Mouse (Mus musculus) adrenal gland, adult (tissue): Measurements from ENCODE around the gene Slc10a4.
A peak's percentile ranks its signal among the peaks of the same experiment; 100 is the strongest.
"Not testable (repeated sequence)": the region's sequence is repeated elsewhere in the genome, so short reads cannot be mapped to it uniquely, and the experiment has no call there.

ENCODE experiments used
- DNase-seq, 2 experiments: peaks; one replicate each; pipeline ENCODE4 v3.0.0; 2022 to 2023; ENCODE audit warnings: low spot score in 1 of 2; ENCODE audit not compliant: inconsistent age in 2 of 2

Slc10a4 gene

DNA sequence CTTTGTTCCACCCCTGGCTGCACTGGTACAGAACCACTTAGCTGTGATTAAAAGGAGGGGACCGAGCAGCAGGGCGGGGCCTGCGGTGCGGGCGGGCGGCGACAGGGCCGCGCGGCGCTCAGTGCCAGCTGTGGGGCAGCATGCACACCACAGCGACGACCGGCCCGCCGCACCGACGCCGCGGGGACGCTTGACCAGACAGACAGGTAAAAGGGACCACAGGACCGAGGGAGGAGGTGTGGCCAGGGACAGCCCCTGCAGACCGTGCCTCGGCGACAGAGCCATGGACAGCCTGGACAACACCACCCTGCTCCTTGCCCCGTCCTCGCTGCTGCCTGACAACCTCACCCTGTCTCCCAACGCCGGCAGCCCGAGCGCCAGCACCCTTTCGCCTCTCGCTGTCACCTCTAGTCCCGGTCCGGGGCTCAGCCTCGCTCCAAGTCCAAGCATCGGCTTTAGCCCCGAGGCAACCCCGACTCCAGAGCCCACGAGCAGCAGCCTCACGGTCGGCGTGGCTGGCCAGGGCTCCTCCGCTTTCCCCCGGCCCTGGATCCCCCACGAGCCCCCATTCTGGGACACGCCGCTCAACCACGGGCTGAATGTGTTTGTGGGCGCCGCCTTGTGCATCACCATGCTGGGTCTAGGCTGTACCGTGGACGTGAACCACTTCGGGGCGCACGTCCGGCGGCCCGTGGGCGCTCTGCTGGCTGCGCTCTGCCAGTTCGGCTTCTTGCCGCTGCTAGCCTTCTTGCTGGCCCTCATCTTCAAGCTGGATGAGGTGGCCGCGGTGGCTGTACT is at the start of gene Slc10a4:
Gene Slc10a4, plus strand, starts transcription at position 100 of the 798 bp plus-strand sequence.
- DNase-seq, result peak; percentile 60 to 76

DNA sequence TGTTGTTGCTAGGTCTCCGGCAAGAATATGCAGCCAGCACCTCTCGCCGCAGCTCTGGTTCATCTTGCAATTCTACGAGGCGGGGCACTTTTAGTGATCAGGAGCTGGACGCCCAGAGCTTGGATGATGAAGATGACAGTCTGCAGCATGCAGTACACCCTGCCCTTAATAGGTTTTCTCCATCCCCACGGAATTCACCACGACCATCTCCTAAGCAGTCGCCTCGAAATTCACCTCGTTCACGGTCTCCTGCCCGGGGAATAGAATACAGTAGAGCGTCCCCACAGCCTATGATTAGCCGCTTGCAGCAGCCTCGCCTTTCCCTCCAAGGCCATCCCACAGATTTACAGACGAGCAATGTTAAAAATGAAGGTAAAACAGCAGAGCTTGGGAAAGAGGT is 49.4 kb upstream of the Slc10a4 start:
- DNase-seq, result peak; percentile 33 to 84

DNA sequence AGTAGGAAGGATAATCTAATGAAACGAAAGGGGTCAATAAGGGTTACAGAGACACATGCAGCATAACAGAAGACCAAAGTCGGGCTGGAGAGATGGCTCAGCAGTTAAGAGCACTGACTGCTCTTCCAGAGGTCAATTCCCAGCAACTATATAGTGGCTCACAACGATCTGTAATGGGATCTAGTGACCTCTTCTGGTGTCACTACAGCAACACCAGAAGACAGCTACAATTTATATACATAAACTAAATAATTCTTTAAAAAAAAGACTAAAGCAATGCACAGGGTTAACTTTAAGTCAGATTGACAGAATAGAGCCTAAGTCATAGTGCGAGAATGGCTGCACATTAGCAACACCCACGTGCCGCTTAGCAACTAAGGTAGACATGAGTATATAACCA is 46.6 kb upstream of the Slc10a4 start:
- DNase-seq, result no peak

DNA sequence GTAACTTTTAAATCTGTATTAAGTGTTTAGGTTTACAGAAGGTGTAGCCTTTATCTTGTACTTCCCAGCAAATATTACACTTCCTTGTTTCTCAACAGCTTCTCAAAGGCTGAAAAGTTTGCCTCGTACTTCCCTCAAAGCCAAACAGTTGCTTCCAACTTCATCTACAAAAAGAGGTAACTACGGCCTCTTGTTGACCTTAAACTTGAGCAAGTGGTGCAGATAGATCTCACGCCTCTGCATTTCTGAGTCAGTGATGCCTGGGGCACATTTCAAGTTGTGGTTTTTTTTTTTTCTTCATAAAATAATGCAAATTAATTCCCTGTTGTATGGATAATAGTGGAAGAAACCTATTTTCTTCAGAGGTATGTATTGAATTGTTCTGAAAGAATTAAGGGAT is 41.0 kb upstream of the Slc10a4 start:
- no peak for DNase-seq

DNA sequence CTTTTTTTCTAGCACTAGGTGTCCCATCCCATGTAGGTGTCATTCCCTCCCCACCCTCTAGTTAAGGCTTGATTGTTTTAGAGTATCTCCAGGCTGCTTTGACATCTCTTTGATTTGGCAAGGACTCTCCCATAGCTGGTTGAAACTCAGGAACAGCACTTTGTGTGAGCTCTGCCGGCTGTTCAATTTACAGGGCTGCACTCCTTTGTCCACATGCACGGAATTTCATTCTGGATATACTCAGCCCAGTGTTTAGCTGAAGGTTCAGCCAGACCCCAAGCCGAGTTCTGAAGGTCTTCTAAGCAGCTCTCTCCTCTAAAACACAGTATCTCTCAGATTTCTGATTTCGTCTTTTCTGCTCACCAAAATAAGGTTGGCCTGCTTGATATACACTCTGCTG is 34.2 kb upstream of the Slc10a4 start:
- no peak for DNase-seq

DNA sequence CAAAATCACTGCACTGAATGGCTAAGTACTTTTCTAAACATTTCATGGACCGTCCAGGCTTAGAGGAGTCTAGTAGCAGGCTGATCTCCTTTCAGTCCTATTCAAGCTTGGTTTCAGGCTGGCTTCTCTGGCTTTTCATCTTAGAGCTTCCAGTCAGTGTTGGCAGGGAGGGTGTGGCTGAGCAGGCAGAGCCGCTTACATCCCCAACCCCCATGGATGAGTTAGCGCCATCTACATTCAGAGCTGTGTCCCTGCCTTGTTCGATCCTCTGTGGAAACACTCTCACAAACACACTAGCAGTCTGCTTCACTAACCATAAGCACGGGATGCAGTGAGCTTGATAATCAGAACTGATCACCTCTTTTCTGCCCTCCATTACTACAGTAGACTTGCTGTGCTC is 33.7 kb upstream of the Slc10a4 start:
- DNase-seq, result no peak

DNA sequence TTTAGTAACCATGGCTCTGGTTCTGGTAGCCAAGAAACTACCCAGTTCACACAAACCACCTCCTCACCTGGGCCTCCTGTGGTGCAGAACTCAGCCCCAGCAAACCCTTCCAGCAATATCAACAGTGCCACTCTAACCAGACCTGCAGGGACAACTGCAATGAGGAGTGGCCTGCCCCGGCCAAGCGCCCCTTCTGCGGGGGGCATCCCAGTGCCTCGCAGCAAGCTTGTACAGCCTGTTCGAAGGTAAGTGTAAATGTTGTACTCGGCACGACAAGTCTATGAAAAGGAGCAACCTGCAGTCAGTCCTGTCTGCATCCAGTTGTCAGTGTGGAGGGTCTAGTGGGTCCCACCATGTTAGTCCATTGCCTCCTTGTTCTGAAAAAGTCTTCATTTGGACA is 32.1 kb upstream of the Slc10a4 start, which contains the start of gene Gm10135:
Gene Gm10135, minus strand, starts transcription at position 101 of the 400 bp plus-strand sequence.
- DNase-seq, result no peak

DNA sequence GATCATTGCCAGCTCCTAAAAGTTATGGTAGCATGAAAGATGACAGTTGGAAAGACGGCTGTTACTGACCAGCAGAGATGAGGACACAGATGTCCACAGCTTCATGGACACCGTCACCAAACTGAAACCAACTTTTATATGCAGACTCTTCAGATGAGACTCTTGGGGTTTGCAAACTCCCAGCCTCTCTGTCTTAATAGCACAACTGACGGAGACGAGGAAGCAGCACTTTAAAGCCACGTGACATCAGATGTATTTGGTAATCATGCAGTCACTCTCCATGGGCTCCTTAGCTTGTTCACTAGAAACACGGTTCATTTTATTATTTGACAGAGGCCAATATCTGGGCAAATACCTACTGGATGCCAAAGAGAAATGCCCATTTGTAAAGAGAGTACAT is 30.7 kb upstream of the Slc10a4 start:
- no peak for DNase-seq

DNA sequence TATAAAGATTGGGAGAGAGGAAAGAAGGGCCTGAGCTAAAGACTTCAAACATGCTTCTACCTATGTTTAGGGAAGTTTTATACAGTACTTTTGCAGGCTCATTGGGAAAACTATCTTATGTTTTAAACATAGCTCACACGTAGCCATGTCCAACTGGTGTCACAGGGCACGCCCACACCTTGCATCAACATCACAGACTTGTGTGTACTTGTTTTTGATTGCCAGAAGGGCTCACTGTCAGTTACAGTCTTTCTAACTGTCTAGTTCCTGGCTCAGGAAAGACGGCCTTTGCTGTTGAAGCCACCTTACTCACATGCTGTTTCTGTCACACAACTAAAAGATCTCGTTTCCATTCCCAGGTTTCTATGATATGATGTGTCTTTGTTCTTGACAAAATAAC is 30.1 kb upstream of the Slc10a4 start:
- no peak for DNase-seq

DNA sequence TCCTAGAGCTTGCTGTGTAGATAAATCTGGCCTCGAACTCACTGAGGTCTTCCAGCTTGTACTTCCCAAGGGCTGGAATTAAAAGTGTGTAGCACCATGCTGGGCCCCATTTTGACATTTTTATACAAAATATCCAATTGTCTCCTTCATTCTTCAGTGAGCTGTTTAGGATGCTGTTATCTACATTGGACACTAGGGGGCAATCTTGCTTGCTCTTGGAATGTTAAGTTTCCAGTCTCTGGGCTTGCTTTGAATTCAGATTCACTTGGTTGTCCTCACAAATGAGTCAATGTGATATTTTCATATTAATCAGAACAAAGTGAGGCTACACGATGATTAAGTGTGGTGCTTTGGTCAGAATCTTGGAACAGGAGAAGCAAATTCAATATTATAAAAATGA is 22.6 kb upstream of the Slc10a4 start:
- DNase-seq, result peak in 1 of 2 experiments; percentile 75

DNA sequence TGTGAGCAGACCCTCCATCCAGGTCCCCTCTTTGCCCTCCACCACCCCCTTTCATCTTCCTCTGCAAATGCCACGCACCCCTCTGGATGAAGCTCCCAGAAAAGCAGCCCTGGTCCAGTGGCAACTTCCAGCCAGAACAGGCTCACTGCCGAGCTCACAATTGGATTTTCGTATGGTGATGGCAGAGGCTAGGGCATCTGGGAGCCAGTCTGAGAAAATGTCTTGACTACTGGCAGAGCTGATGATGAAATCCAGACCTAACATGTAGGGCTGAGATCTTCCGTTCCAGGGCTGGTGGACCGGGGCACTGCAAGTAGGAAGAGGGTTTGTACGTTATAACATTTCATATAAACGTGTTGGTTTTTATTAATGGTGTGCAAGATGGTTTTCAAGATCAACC is 18.9 kb upstream of the Slc10a4 start:
- no peak for DNase-seq

DNA sequence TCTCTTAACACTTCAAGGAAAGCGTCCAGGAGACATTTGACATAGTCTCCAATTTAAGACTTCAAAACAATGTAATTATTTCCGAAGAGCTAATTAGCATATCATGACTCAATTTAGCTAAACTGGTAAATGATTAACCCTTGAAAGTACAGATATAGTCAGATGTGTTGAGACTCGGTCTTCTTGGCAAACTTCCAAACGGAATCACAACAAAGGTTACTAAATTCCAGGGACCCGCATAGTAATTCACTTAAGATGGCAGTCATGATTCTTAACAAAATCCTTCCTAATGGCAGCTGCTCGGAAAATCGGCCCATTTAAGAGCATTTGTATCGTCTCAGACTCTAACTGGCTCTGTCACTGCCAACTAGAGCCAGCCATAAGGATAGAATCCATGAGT is 16.9 kb upstream of the Slc10a4 start:
- DNase-seq, result no peak

DNA sequence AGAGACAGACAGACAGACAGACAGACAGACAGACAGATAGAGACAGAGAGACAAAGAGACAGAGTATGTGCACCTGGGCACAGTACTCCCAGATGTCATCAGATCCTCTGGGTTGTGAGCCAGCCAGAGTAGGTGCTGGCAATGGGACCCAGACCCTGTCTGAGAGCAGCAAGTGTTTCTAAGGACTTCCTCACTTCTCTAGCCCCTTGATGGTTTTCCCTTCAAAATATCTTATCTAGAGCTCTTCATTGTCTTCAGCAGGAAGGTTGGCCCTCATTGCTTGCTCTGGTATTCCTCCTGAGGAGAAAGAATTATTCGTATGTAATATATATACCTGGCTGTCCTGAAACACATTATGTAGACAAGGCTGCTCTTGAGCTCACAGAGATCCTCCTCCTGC is 14.2 kb upstream of the Slc10a4 start:
- DNase-seq, result no peak

DNA sequence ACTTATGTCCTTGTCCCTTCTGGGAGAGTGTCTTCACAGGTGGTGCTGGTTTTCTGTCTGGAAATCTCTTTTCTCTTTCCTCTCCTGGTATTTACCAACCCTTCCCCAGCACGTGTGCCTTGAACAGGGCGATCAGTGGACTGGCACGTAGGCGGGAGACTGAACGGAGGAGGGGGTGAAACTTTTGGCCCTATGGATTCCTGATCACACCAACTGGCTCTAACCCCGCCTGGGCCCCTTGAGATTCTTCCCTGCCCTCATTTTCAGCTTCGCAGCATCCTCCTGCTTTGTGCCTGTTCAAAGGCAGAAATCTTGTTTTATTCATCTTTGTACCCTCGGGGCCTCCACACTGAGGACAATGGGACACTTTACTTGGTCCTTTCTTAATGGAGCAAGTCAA is 12.3 kb upstream of the Slc10a4 start:
- no peak for DNase-seq

DNA sequence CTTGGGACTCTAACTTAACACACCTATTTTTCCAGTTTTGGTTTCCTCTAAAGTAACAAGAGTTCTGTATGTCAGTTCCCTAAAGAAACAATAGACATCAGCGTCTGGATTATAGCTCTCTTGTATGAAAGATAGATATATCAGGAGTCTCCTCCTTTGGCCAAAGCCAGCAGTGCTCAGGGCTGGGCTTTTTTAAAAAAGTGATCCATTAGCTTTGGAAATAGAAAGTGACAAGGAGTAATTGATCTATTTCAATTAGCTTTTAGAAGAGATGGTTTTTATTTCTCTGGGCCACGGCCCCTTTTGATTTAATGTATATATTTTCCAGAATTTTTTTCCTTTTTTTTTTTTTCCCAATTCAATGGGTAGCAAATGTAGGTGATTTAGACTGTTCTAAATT is 11.8 kb upstream of the Slc10a4 start:
- no peak for DNase-seq

DNA sequence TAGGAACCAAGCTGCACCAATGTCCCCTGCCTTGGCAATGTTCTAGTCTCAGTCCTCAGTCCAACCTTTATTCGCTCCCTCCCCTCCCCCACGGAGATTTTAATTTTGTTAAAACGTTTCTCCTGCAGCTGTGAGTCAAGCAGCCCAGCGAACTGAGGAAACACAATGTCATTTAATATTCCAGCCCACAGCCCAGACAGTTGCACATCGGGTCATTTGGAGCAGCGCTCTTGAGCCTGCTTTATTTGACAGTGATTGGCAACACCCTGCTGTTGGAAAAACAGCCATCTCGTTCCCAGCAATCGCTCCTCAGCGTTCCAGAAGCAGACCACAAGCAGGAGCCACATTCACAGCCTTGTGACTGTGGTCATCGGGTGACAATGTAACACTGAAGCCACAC is 11.3 kb upstream of the Slc10a4 start:
- no peak for DNase-seq

DNA sequence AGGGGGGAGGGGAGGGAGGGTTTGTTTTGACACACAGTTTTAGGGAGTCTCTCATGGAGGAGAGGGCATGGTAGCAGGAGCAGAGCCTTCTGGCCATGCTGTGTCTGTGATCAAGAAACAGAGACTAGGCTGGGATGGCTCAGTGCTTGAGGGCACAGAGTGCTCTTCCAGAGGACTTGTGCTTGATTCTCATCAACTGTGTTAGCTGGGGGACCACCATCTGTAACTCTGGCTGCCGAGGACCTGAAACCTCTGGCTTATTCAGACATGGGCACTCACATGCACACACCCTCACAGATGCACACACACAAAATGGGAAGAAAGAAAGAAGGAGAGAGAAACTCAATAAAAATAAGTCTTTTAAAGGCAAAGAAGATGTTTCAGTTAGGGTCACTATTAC is 8.1 kb upstream of the Slc10a4 start:
- not testable (repeated sequence) for DNase-seq

DNA sequence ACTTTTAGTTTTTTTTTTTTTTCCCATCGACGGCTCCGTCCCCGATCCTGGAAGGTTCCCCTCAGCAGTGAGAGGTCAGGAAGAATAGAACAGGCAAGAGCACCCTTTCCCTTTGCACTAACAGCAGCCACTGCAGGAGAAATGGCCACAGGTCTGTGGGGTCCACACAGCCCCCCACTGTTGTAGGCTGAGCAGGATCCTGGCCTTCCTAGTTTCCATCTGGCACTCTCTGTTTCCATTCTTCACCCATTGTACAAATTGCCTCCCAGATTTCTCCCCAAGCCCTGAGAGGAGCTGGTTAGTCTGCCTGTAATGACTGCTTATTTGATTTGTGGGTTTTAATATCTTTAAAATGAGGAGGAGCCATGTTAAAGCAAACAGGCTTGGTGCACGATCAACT is 2.6 kb upstream of the Slc10a4 start:
- peak in 1 of 2 experiments; percentile 13 for DNase-seq

DNA sequence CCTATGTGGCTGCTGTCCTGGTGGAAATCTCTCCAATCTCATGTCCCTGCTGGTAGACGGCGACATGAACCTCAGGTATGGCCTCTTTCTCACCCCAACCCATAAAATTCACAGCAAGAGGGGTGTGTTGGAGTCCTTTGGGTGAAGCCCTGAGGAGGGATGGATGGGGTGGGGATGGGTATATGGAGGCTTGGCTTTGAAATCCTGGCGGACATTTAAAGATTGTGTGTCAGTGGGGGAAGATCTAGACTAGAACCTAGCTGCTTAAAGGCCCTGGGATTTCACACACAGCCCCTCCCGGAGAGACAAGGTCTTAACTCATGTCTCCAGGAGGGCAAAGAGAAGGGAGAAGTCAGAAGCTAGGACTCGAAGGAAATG is 888 bp downstream of the Slc10a4 start:
- no peak for DNase-seq

DNA sequence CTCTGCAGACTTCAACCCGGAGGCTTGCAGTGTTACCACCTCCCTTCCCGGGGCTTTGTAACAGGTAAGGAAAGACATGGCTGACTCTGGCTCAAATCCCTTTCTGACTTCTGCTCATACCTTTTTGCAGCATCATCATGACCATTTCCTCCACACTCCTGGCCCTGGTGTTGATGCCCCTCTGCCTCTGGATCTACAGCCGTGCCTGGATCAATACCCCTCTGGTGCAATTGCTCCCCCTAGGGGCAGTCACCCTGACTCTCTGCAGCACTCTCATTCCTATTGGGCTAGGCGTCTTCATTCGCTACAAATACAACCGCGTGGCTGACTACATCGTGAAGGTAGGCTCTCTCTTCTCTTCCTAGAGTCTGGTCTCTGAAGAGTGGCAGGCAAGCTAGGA is 1.5 kb downstream of the Slc10a4 start:
- peak; percentile 38 to 66 for DNase-seq

DNA sequence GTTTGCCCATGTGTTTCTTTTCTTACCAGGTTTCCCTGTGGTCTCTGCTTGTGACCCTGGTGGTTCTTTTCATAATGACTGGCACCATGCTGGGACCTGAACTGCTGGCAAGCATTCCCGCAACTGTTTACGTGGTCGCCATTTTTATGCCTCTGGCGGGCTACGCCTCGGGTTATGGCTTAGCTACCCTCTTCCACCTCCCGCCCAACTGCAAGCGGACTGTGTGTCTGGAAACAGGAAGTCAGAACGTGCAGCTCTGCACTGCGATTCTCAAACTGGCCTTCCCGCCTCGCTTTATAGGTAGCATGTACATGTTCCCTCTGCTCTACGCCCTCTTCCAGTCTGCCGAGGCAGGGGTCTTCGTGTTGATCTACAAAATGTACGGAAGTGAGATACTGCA is 5.1 kb downstream of the Slc10a4 start:
- not testable (repeated sequence) for DNase-seq

DNA sequence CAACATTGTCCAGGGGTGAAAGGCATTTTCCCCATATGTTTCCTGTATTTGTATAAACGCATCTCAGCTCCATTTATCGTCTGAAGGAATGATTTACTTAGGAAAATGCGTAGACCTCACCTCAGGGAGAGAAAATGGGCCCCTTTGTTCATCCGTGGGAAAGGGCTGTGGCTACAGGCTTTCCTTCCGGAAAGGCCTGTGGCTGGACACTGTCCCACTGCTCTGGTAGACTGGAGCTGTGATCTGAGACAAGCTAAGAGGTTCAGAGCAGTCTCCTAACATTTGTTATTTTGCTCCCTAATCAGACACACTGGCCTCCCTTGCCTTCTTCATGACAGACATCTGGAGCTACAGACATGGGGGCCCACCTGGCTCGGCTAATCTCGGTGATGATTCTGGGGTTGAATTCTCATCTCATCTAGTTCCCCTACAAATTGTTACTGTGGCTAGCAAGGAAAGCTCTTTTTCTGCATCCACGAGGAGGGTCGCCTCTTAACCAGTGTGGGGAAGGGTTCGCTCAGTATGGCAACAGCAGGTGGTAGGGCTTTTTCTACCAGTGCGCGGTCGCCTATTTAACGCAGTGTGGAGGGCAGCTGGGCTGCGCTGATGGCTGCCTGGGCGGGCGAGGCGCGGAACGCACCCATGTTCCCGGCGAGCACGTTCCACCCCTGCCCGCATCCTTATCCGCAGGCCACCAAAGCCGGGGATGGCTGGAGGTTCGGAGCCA is 6.4 kb downstream of the Slc10a4 start:
- not testable (repeated sequence) for DNase-seq
